Mouse (Mus musculus) neural tube, embryonic 12.5 days (tissue): ENCODE results near the gene Ap3b1. TPM values are rescaled to one million over a fixed set of nuclear protein-coding genes. Genes with fewer than 3 reads are reported as not detected.

Source experiments
- microRNA-seq: library from miRNA; unstranded; fragments of <30 nt; microRNA quantifications from one replicate; pipeline ENCODE4, GENCODE M21; 2017
- polyA plus RNA-seq: library from polyadenylated mRNA; unstranded; fragments of >200 nt; fragmentation: Nextera tagmentation; extraction: Ambion mirVana; gene quantifications from 2 replicates; pipeline ENCODE4 v1.2.1, GENCODE M21; 2016

The Ap3b1 gene
- polyA plus RNA-seq, 1 experiment from 2014 or later: 36.2 TPM

Small RNAs within 50 kb of the gene (microRNA-seq; reads per million reads assigned to microRNA genes)
- not detected for gene Gm25109

Other genes with a start within 250 kb of the Ap3b1 start
- gene Scamp1, start 73.1 kb upstream of the Ap3b1 start, polyA plus RNA-seq: 71.4 and 77.4 TPM in 2 replicates